Mouse (Mus musculus) liver, embryonic 14.5 days (tissue): ENCODE results near the gene Cidec.
A peak's percentile ranks its signal among the peaks of the same experiment; 100 is the strongest.

Source experiments
- CTCF ChIP-seq: IDR thresholded peaks from 2 replicates; pipeline ENCODE4 v1.5.1; 2016; ENCODE audit warnings: antibody characterized with exemption, low read depth, control low read depth
- EP300 ChIP-seq: IDR thresholded peaks from 2 replicates; pipeline ENCODE4 v1.6.1; 2016; ENCODE audit warnings: antibody characterized with exemption, low read depth

DNA sequence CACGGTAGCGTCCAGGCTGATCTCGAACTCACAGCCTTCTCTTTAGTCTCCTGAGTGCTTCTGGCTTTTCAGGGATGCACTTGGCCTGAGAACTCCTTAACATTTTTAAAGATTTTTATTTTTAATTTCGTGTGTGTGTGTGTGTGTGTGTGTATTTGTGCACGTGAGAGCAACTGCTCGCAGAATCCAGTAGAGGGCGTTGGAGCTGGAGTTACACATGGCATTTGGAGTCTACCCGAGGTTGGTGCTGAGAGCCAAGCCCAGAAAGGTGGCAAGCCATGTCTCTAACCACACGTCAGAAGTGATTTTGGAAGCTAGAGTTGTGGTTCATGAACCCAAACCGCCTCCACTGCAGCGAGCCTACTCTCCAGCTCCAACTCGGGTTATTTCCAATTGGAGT is 7.5 kb upstream of the Cidec start:
- TF ChIP-seq CTCF (peak; percentile 54), EP300 (no peak)
